Mouse (Mus musculus): ENCODE results near the gene Chrna4.
A peak's percentile ranks its signal among the peaks of the same experiment; 100 is the strongest.

Chrna4 gene

DNA sequence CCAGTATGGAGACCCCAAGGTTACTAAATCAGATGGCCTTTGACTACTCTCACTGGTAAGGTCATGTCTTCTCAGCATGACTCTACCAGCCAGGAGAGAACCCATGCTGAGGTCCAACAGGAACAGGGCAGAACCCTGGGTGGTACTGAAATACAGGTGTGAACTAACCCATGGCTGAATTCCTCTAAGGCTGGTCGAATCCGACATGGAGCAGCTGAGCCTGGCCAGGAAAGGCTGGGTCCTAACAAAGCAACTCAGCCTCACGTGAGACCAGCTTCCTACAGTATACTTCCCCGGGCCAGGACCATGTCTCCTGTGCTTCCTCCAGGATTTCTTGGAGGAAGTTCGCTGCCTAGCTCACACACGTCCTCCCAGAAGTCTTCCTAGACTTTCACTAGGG is 6.8 kb downstream of the Chrna4 start:
- no peak for DNase-seq

DNA sequence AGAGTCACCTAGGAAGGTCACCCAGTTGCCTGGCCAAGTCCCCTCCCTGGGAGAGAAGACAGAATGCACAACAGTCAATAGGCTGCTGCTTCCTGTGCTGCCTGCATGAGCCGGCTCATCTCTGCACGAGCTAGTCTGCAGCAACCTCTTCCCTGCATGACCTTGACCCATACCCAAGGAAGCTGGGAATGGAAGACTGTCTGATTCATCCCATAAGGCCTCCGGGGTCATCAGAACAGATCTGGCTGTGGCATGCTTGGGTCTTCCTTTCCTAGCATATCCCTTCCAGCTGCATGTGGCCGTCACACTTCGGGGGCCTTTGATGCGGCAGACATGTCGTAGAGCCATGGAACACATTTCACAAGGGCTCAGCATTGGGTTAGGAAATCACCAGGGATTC is 8.2 kb downstream of the Chrna4 start:
- DNase-seq, result no peak

DNA sequence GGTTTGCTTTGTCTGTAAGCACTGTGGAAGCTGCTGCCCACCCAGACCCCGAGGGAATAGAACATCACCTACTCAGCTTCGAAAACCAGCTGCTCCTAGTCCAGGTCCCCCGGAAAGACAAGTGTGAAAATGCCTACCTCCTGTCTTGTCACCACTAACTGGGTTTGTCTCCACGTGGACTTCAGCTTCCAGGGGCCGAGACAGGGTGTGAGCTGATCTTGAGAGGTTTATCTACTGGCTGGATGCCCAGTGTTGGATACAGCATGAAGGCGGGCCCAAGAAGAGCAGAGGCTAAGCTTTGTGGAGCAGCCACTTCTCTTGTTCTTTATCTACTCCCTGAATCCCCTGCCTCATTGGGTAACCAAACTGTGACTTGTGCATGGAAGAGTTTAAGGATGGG is 10.0 kb downstream of the Chrna4 start:
- no peak for DNase-seq

GRCm38 (mm10) chr2:181032407-181032806 is 10.9 kb downstream of the Chrna4 start:
- peak; percentile 76 to 85 for DNase-seq

DNA sequence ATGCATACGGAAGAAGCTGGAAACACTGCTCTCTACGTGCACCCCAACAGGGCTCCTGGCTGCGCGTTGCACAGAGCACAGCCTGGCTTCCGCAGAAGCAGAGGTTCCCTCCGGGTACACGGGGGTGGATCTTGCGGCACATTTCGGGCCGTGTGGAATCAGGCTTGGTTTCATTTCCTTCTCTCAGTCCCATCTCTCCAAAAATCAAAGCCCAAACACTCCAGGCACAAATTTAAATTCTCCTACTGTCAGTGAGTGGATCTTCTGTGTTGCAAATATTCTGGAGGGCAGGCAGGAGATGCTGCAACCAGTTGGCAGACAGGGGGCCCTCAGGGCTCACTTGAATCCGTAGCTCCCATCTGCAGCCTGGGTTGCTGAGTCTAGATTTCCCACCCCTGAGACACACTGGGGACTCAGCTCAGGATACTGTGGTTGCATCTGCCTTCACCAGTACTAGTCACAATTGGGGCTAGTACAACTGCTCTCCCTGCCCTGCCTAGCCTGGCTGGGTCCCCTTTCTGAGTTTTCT is 11.9 kb downstream of the Chrna4 start:
- no peak for DNase-seq

DNA sequence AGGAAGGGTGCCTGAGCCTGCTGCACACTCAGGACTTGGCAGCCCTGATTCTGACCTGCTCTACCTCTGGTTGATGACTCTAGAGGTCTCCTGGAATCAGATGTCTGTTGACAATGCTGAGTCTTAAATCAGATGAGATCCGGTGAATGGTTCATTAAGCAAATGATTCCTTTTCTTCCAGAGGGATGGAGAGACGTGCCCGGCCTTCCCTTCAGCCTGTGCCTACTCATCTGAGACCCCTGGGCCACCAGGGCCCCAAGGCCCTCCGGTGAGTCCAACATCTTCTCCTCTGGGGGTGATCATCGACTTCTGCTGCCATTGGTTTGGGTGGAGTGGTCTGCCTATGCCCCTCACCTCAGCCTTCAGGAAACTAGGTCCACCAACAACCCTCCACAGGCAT is 35.0 kb downstream of the Chrna4 start:
- no peak for DNase-seq

- DNase-seq, result no peak
These were observed 36.3 kb downstream of the Chrna4 start for GRCm38 (mm10) chr2:181007054-181007453.

DNA sequence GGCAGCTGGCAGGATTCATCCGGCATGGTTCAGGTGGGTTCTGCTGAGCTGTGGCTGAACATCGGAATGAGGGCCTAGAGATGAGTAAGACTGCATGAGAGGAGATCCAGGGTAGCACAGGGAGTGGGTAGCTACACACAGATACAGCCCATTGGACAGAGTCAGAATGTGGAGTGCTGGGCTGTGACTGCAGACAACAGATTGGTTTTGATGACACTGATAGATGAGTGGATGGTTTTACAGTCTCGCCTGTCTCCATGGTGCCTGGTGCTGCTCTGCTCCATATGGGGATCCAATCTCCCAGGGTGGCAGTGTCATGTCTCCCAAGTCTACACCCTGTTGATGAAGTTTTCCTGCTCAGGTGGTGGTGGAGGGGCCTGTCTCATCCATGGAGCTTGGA is 46.4 kb downstream of the Chrna4 start:
- no peak for DNase-seq

- peak; percentile 56 to 63 for DNase-seq
These were observed 46.9 kb downstream of the Chrna4 start for GRCm38 (mm10) chr2:180996436-180996835.

GRCm38 (mm10) chr2:180995457-180995856 is 47.9 kb downstream of the Chrna4 start:
- no peak for DNase-seq

DNA sequence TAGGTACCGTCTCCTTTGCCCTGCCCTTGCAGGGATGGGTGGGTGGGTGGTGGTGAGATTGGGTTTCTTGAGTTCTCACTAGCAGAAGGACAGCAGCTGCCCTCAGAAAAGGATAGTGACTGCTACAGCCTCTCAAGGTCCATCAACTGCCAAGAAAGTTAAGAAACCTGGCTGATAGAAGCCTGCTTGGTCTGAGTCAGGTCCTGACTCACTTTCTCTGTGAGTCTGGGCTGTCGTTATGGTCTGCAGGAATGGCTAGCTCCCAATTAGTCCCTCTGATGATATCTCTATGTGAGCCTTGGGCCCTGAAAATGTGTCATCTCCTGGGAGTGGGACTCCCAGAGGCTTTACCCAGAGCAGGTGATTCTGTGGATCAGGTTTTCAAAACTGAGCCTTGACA is 49.0 kb downstream of the Chrna4 start:
- DNase-seq, result no peak

GRCm38 (mm10) chr2:180990347-180990746 is 53.0 kb downstream of the Chrna4 start:
- DNase-seq, result no peak

DNA sequence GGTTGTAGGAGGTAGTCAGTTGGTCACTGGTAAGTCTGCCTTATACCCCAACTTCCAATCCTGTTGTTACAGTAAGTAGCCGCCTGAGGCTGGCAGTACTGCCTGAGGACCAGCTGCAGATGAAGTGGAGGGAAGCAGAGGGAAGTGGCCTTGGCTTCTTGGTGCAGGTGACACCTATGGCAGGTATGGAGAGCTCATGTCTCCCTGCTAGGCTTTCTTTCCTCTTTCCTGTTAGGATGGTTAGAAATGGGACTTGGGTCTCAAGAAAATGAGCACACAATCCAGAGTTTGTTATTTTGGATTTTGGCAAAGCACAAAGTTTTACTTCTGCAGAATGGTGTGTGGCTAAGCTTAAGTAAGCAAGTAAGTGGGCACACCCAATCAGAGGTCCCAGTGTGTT is 54.4 kb downstream of the Chrna4 start:
- DNase-seq, result no peak

DNA sequence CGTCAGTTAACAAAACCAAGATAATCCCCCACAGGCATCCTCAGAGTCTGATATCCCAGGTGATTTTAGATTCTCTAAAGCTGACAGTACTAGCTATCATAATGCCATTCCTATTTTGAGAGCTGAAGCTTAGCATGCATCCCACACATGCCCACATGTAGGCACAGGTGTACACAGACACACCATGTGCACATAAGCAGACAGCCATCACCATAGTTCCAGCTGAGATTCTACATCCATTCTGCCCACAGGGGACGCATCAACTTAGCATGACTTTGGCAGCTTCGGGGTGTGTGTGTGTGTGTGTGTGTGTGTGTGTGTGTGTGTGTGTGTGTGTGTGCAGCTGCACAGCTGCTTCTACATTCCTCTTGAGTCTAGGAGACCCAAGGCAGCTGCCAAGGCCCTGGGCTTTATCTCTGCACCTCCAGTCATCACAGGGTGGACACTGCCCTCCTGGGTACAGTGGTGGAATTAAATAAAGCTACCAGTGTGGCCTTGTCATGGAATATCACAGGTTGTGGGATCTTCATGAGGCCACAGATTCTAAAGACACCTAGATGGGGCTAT is 54.9 kb downstream of the Chrna4 start:
- no peak for DNase-seq

DNA sequence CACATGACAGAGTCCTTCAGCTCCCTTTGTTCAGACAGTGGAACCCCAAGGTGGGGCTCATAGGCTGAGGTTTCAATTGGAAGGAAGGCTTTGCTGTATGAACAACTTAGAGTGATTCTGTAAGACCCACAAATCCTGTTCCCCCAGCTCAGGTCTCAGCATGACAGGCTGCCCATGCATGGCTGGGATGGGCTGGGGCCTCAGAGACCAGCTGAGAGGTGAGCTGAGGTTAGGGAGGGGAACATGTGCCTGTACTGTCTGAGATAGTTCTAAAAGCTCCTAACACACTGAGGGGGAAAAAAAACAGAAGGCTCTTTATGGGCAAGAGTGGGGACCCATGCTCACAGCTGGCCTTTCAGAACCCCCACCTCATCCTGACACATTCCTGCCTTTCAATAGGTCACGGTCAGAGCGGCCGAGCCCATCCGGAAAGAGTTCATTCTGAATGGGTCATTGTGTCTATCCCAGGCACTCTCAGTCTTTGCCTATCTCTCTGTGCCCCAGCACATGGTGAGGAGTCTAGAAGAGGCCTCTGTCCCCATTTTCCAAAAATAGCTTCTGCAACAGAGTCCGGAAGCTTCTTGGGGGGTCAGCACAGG is 55.8 kb downstream of the Chrna4 start:
- no peak for DNase-seq

- DNase-seq, result no peak
These were observed 56.3 kb downstream of the Chrna4 start for GRCm38 (mm10) chr2:180987001-180987400.

GRCm38 (mm10) chr2:180986449-180986848 is 56.9 kb downstream of the Chrna4 start, which contains the start of gene Col20a1:
TSS of gene Col20a1 (plus strand) at chr2:180986535.
- DNase-seq, result no peak

- no peak for DNase-seq
These were observed 57.7 kb downstream of the Chrna4 start for GRCm38 (mm10) chr2:180985635-180986034.

DNA sequence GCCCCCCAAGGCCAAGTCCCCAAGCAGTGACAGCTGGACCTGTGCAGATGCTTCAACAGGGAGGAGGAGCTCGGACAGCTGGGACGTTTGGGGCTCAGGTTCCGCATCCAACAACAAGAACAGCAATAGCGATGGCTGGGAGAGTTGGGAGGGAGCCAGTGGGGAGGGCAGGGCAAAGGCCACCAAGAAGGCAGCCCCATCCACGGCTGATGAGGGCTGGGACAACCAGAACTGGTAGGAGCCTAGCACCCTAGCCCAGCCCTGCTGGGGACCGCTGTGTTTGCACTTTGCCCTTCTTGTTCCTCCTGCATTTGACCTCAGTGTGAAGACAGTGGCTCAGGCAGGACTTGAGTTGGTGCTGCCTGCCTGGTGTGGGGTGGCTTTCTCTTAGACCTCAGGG is 62.2 kb downstream of the Chrna4 start:
- DNase-seq, result no peak
